Mouse (Mus musculus) brown adipose tissue, adult 24 weeks (tissue): Measurements from ENCODE around the gene Fer. TPM values are rescaled to one million over a fixed set of nuclear protein-coding genes. Genes with fewer than 3 reads are reported as not detected.

Experiments used
- H3K27ac ChIP-seq: fragments of 200-500 bp; replicated peaks from 2 replicates; pipeline ENCODE4 v1.5.1; 2012; ENCODE audit warnings: low read depth, mild to moderate bottlenecking, low read length
- H3K4me1 ChIP-seq: fragments of 200-500 bp; 2 replicates; pipeline ENCODE4 v1.6.1; 2012; ENCODE audit warnings: low read length, mixed read lengths; ENCODE audit not compliant: control insufficient read depth, insufficient read depth, insufficient read length
- H3K4me3 ChIP-seq: fragments of 200-500 bp; 2 replicates; pipeline ENCODE4 v1.5.1; 2012; ENCODE audit warnings: low read depth, mild to moderate bottlenecking, low read length, moderate library complexity; ENCODE audit not compliant: insufficient read depth
- polyA plus RNA-seq: library from polyadenylated mRNA; stranded (reverse); fragments of >200 nt; gene quantifications from 2 replicates; pipeline ENCODE4 v1.2.4, GENCODE M21; 2012; ENCODE audit not compliant: missing spikeins, insufficient read depth, insufficient read length

The Fer gene
- polyA plus RNA-seq, 1 experiment: 10.2 TPM

DNA sequence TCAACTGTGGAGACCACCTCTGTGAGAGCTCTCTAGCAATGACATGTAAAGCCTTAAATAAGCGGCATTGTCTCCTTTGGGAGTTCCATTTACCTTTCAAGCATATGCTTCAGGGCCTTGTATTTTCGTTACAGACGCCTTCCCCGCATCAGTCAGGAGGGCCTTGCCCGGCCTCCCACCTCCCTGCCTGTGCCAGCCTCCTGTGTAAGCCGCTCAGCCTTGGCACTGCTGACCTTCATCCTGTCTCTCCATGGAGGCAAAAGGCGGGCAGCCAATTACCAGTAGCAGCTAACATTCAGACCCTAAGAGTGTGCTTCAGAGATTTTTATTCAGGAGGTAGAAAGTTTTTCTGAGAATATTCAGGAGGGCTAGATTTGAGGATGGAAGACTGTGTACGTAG is 247.0 kb downstream of the Fer start:
- no peak overlapping the region for H3K4me3 ChIP-seq
- peaks cover 3% of the 10 kb centered on the region; the same call in 1 of the 2 replicates for H3K4me1 ChIP-seq
- no peak overlapping the region for H3K27ac ChIP-seq

DNA sequence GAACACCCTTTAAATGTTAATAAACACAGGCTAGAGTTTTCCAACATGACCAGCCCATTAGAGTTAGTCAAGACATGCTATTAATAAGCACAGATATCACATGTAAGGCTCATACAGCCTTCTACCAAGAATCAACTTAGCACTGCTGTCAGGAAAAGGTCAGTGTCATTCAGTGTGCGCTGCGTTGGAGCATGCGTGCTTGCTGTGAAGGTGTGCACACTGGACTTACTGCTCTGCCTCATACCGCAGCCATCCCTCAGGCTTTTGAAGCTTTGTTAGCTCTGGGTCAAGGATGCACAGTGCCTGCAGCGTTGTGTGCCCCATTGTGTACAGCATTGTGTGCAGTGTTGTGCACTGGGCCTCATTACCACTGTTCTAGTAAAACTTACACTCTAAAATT is 250.8 kb downstream of the Fer start:
- no peaks in the 10 kb centered on the region for H3K4me1 ChIP-seq
- no peak overlapping the region for H3K27ac ChIP-seq
- no peak overlapping the region for H3K4me3 ChIP-seq

DNA sequence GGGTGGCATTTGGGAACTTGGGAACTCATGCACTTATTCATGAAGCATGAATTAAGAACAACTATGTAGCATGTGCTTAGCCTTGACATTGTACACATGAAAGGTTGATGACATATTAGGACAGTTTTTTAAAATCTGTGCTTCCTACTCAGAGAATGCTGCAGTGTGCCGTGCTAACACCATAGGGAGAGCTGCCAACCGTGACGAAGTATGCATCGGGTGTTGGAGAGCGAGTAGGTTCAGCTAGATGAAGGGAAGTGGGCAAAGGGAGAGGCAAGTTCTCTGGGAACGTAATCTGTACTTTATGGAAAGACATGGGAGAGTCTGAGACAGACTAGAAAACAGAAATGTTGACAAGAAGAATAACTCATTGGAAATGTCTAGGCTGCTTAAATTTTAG is 253.9 kb downstream of the Fer start:
- Histone ChIP-seq H3K27ac (no peak overlapping the region), H3K4me3 (no peak overlapping the region), H3K4me1 (no peaks in the 10 kb centered on the region)

DNA sequence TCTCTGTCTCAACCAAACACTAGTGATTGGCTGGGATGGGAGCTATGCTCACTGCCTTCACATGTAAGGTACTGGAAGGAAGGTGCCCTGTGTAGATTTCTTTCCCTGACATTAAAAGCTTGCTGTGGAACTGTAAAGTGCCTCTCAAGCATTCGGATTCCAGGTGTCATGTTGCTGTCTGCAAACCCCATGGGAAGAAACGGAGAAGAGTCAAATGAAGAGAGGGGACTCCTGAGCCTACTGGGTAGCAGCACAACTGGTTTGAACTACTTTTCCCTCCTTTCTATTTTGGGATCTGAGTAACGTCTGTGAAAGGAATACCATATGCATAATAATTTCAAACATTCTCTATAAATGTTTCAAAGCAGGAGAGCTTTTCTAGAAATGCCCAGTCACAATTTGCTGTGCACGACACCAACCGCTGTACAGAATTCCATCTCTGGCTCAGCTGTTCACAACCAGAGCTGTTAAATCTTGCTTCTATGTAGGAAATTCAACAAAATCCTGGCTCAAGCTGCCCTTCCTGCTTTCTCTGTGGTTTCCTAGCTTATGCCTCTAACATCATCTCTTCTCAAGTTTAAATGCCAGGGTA is 256.9 kb downstream of the Fer start:
- Histone ChIP-seq H3K4me3 (no peak overlapping the region), H3K4me1 (peaks cover 3% of the 10 kb centered on the region; the same call in 1 of the 2 replicates), H3K27ac (no peak overlapping the region)

DNA sequence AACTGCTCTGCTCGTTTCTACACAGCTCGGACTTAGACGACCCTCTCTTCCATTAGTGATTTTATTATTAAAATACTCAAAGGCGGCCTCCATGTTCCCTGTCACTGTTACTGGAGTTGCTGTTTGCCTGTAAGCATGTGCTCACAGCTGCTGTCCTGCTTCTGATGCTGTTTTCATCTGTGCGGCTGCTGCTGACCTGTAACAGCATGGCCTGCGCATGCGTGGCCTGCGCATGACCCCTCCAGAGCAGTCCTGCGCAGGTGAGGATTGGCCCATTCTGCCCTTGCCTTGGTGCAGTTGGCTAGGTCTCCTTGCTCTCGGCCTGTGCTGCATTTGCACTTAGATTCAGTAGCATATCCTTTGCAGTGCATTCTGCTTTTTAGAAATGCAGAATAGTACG is 259.7 kb downstream of the Fer start:
- Histone ChIP-seq H3K4me3 (no peak overlapping the region), H3K27ac (no peak overlapping the region), H3K4me1 (peaks cover 3% of the 10 kb centered on the region; the same call in 1 of the 2 replicates)

DNA sequence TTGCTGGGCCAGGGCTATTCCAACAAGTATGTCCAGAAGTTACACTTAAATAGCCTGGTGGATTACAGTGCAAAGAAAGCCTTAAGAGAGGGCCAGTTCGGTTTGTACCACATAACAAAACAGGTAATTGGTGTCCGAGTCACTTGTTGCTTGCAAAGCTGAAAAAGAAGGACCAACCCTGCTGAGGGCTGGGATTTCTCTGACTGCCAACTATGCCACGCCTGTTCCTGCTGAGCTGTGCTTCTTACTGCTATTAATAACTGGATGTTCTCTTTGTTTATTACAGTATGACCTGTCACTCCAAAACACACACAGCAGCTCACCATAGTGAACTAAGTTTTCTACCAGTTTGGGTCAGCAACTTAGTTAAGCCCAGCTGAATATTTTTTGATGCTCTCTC is 260.9 kb downstream of the Fer start:
- peaks cover 3% of the 10 kb centered on the region; the same call in 1 of the 2 replicates for H3K4me1 ChIP-seq
- H3K4me3 ChIP-seq: no peak overlapping the region
- no peak overlapping the region for H3K27ac ChIP-seq

DNA sequence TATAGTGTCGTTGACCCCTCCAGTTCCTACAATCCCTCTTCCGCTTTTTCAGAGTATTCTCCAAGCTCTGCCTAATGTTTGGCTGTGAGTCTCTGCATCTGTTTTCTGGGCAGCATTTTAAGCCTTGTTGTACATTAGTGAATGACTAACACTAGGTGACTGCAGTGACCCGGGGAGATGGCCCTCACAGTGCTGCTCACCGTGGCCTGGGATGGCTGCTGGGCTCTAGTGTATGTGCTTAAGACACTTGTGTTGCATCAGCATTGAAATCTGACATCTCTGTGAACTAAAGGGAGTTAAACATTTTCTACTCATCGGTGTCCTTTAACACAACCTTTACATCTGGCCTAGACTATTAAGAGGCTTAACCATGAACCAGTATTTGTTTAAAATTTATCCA is 264.0 kb downstream of the Fer start:
- Histone ChIP-seq H3K4me3 (no peak overlapping the region), H3K27ac (no peak overlapping the region)

DNA sequence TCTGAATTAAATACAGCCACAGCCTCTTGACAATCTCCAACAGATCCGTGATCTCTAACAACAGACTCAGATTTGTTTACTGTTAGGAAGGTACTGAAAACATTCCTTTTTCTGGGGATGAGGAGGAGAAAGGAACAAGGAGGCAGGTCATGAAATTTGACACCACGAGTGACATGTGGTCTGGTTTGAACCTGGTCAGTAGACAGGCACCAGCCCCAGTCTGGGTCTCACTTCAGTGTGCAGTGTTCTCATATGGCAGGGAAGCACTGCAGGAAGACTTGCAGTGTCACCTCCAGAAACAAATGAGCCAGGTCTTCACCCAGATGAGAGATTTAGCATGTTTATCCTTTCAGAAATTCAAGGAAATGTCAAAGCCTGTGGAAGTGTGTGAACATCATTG is 266.9 kb downstream of the Fer start:
- Histone ChIP-seq H3K27ac (no peak overlapping the region), H3K4me1 (peaks cover 11% of the 10 kb centered on the region), H3K4me3 (no peak overlapping the region)

More for the DNA sequence above, 264.0 kb downstream of the Fer start:
- H3K4me1 ChIP-seq: peaks cover 8% of the 10 kb centered on the region; the same call in 1 of the 2 replicates

DNA sequence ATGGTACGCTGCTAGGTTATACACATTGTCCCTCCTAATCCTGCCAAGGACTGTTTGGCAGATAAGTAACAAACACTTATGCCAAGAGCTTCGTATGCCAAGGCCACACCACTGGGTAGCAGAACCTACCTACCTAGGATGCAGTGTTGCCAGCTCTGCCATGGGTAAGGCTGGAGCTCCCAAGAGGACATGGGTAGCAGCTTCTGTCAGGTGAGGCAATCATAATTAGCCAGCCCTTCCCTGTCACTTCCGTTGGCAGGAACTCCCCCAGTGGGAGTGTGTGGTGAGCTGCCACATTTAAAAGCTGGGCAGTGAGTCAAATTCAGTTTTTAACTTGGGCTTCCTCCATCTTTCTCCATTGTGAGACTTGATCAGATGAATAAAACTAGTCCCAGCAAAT is 267.5 kb downstream of the Fer start:
- Histone ChIP-seq H3K4me1 (peaks cover 11% of the 10 kb centered on the region), H3K4me3 (no peak overlapping the region), H3K27ac (no peak overlapping the region)

DNA sequence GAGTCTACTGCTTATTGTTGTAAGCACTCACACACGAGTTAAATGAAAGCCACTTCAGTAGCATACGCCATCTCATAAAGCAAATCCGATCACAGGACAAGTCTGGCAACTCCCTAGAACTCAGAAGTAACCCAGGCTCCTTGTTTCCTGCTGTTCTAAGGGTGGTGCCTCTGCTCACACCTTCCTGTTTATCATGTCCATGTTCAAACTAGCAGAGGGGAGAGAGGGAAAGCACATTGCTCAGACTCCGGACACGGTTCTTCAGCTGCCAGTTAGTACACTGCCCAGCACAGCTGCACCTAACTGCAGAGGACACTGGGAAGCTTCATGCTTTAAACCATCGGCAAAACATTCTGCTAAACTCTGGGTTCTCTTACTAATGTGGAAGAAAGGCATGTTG is 269.3 kb downstream of the Fer start:
- Histone ChIP-seq H3K4me3 (no peak overlapping the region), H3K27ac (no peak overlapping the region), H3K4me1 (peaks cover 11% of the 10 kb centered on the region)

DNA sequence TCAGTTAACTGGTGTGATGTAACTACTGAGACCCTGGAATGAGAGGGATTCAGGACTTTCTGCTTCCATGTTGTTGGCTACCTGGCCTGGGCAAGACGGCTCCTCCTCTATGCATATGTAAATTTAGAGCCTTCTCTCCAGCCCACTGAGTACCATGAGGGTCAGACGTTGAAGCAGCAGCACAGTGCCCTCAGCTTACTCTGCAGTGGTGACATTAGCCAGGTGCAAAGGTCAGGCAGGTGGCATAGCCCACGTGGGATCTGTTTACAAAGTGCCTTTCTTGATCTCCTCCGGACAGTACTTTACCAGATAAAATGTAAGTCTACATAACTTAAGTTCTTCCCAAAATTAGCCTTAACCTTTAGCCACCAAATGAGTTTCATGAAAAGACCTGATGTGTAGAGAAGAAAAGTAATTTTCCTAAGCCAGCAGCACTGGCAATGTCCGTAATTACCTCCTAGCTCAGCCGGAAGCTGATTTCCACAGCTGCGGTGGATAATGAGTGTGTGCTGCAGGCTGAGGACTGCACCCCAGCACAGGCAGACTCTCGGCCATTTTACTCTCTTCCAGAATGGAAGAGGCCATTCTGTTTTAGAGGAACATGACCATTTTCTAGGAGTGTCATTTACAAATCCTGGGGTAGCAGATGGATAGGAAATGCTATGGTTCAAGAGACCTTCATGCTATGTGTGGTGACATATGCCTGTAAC is 273.2 kb downstream of the Fer start:
- H3K27ac ChIP-seq: no peak overlapping the region
- H3K4me1 ChIP-seq: peaks cover 7% of the 10 kb centered on the region
- no peak overlapping the region for H3K4me3 ChIP-seq

DNA sequence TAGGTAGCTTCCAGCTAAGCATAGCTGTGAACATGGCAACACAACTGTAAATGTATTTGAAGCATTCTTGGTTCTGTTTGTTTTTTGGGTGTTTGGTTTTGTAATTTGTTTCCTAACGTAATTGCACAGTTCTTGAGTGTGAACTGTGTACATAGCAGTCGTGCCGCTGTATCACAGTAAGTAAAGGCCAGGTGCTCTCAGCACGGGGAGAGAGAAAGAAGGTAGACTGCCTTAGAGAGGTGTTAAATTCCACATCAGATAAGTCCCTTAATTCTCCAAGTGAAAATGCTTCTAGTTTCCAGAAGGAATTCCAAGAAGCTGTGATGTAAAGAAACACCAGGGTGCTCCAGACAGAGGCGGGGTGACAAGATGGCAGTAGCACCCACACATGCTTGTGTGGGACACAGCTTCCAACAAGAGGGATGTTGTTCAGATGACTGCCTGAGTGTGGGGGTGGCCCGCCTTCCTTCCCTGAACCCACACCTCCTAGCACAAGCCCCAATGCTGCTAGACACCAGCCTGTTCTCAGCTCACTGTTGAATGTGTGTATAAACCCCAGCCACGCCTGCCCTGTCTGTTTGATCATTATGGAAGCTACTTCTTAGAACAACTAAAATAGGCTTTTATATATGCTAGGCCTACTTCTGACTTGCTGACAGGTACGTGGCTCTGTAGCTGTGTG is 275.3 kb downstream of the Fer start:
- Histone ChIP-seq H3K4me1 (no peaks in the 10 kb centered on the region), H3K27ac (no peak overlapping the region), H3K4me3 (no peak overlapping the region)

DNA sequence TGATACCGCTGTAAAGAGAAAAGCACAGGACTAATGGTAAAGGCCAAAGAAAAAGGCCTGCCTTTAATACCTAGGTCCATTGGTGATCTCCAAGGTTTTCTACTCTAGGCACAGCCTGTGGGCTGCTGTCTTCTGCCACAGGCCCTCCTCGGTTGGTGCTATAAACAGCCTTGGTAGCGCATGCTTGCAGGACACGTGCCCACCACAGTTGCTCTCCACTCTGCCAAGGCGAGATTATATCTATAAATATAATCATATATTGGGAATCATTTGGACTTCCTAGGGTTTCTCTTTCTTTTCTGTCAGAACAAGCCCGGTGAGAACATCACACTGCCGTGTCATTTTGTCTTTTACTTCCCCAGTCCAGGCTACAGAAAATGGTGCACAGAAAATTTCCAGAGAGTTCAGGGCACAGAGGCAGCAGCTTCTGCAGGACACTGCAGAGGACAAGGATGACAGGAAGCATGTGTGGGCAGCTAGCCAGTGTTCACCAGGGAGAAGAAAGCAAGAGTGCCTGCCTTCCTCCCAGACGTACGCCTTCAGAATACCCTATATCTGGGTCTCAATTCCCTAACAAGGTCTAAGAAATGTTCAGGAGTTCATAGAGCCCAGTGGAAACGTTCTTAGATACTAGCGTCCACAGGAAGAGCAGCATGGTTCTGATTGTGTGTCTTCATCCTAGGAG is 276.5 kb downstream of the Fer start:
- no peaks in the 10 kb centered on the region for H3K4me1 ChIP-seq
- H3K4me3 ChIP-seq: no peak overlapping the region
- no peak overlapping the region for H3K27ac ChIP-seq

DNA sequence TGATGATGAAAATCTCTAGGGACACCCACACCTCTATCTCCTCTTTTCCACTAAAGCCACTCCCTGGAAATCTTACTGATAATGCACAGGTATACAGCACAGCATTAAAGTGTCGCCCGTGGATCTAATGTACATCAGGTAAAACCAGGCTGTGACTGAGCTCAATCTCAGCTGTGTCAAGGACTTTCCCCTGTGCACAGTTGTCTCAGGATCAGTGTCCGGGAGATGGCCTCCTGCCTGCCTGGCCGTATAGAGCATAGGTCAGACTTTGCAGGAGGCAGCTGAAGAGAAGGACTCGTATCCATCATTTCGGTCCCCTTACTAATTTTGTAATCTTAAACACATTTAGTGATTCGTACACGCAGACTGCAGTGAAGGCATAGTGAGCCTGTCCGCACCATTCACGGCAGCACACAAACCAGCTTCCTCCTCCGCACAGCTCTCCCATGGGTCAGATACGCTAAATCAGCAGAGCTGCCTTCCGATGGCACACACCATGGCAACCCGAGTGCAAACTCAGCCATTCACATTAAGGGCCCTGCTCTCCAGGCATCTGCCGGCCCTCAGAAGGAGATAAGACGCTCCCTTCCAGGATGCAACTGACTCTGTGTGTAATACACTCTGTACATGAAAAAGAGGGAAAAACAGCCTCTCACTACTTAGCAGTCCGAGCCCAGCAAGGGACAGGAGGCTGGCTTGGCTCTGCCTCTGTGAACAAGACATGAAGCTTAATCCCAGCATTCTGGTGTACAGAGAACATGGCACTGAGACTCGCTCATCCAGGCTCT is 277.4 kb downstream of the Fer start:
- Histone ChIP-seq H3K4me3 (no peak overlapping the region), H3K4me1 (no peaks in the 10 kb centered on the region), H3K27ac (no peak overlapping the region)

DNA sequence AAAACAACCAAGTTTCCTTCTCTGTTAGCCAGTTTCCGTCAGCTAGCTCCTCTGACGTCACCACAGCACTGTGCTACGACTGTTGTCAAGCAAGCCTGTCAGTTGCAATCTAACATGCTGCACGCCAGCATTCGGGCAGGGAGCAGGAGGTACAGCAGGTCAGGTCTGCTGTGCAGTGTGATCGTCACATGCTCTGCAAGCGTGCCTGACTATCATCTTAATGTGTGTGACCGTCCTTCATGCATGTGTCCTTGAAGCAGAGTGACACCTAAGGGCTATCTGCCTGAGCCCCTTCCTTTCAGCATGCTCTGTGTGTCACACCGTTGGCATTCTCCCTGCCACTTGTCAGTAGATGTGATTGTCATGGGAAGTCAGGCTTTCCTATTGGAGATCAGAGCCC is 279.0 kb downstream of the Fer start:
- no peak overlapping the region for H3K27ac ChIP-seq
- H3K4me3 ChIP-seq: no peak overlapping the region
- H3K4me1 ChIP-seq: no peaks in the 10 kb centered on the region
